Mouse (Mus musculus): ENCODE results near the gene Tarbp1.

DNA sequence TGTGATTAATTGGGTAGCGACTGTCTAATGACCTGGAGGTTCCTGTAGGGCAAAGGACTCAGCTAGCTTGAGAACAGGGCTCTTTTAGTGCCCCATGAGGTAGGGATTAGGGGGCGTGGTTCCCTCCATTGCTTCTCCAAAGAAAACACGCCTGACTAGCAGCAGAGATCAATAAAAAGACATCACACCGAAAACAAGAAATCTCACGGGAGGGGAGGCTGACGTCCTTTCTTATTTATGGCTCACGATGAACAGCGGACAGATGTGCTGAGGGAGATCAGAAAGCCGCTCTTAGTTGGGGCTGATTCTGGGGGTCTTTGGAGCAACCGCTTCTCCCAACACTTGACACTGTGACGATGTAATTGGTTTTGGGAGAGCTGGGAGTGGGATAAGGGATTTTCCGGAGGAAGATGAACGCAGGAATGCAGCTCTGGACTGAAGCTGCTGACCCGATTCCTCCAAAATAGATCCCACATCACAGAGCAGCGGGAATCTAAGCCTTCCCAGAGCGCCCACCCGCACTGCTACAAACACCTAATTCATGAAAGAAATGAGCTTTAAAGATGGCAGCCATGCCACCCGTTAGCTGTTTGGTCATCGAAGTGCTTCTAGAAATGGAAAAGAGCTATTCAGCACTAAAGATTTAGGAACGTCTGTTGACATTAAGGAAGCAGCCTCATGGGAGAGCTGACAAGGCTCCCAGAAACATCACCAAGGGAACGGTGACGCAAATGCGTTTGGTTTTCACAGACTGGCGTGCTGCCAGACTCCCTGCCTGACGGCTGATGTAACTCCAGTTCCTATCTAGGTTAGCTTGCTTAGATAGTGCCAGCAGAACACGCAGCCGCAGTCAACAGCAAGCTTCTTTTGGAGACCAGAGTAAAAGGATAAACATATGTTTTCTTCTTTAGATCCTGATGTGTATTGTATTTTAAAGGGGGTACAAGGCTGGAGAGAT, 42.0 kb upstream of the Tarbp1 start:
- TF ChIP-seq CTCF (IDR thresholded peaks at IDR 0.05; ENCODE audit: extremely low read depth, insufficient read depth, insufficient read length, insufficient replicate concordance) (no peak), POLR2A (IDR thresholded peaks at IDR 0.05; ENCODE audit: low read depth, low read length) (no peak)
